Comparison of ENCODE assay signal across 8 mouse cellular contexts in genomic region chr5:75214929-75215328, GRCm38 (mm10).
"Had no signal": no experiment of that assay in that cellular context is flagged by ENCODE, and none has a peak within 500 bp of the region (broad histone marks: within the 10 kb centered on the region; RNA-seq: fewer than 3 reads in every experiment).

No protein-coding gene starts in this region.

- H3K4me3 ChIP-seq: limb, embryonic 12.5 days; liver, embryonic 13.5 days; neural tube, embryonic 13.5 days had no signal

- ATAC-seq: intestine, postnatal 0 days had no signal

- H3K27me3 ChIP-seq: limb, embryonic 12.5 days; liver, embryonic 13.5 days; neural tube, embryonic 13.5 days had no signal

- H3K27ac ChIP-seq: limb, embryonic 12.5 days; liver, embryonic 13.5 days; neural tube, embryonic 13.5 days; stomach, postnatal 0 days had no signal

- H3K4me1 ChIP-seq: limb, embryonic 12.5 days; liver, embryonic 13.5 days had no signal

- H3K9me3 ChIP-seq: limb, embryonic 12.5 days; liver, embryonic 13.5 days; neural tube, embryonic 13.5 days had no signal

- DNase-seq: layer of hippocampus, adult 9-11 months; layer of hippocampus, postnatal 36 days; liver; liver, embryonic 13.5 days had no signal

- H3K36me3 ChIP-seq: limb, embryonic 12.5 days; liver, embryonic 13.5 days; neural tube, embryonic 13.5 days had no signal

- H3K4me2 ChIP-seq: limb, embryonic 12.5 days; liver, embryonic 13.5 days; neural tube, embryonic 13.5 days had no signal

- H3K9ac ChIP-seq: limb, embryonic 12.5 days; liver, embryonic 13.5 days; neural tube, embryonic 13.5 days had no signal
